Mouse (Mus musculus): ENCODE data around the gene Gm12695. TPM values are rescaled to one million over a fixed set of nuclear protein-coding genes. Genes with fewer than 3 reads are reported as not detected.

Gm12695 gene
- polyA plus RNA-seq, 1 experiment = not detected

GRCm38 (mm10) chr4:96772966-96773566, 11.9 kb downstream of the Gm12695 start:
- WGBS = 77% methylated on average over 3 of the region's 3 CpGs
- H3K27ac ChIP-seq (ENCODE audit: insufficient read depth, low read depth, low read length) = no peak overlapping the region
- H3K4me1 ChIP-seq (ENCODE audit: control insufficient read depth, insufficient read depth, low read length) = no peaks in the 10 kb centered on the region
- H3K4me3 ChIP-seq (ENCODE audit: insufficient read depth, low read depth, low read length) = no peak overlapping the region
- TF ChIP-seq POLR2A (IDR thresholded peaks at IDR 0.05; ENCODE audit: insufficient read depth, low read depth, low read length) (no peak), CTCF (IDR thresholded peaks at IDR 0.05; ENCODE audit: insufficient read depth, low read depth, low read length) (no peak)

GRCm38 (mm10) chr4:96766396-96766998, 18.5 kb downstream of the Gm12695 start:
- 64% methylated on average over 2 of the region's 2 CpGs for WGBS
- TF ChIP-seq POLR2A (IDR thresholded peaks at IDR 0.05; ENCODE audit: insufficient read depth, low read depth, low read length) = no peak
- no peak for TF ChIP-seq CTCF (IDR thresholded peaks at IDR 0.05; ENCODE audit: insufficient read depth, low read depth, low read length)
- Histone ChIP-seq H3K4me3 (ENCODE audit: insufficient read depth, low read depth, low read length) (no peak overlapping the region), H3K27ac (ENCODE audit: insufficient read depth, low read depth, low read length) (no peak overlapping the region), H3K4me1 (ENCODE audit: control insufficient read depth, insufficient read depth, low read length) (no peaks in the 10 kb centered on the region)

- Histone ChIP-seq H3K4me3 (ENCODE audit: insufficient read depth, low read depth, low read length) (no peak overlapping the region), H3K4me1 (ENCODE audit: control insufficient read depth, insufficient read depth, low read length) (no peaks in the 10 kb centered on the region), H3K27ac (ENCODE audit: insufficient read depth, low read depth, low read length) (no peak overlapping the region)
- WGBS = 73% methylated on average over 1 of the region's 1 CpGs
- TF ChIP-seq POLR2A (IDR thresholded peaks at IDR 0.05; ENCODE audit: insufficient read depth, low read depth, low read length) (no peak), CTCF (IDR thresholded peaks at IDR 0.05; ENCODE audit: insufficient read depth, low read depth, low read length) (no peak)
Observed at GRCm38 (mm10) chr4:96751953-96752352, 33.0 kb downstream of the Gm12695 start.

GRCm38 (mm10) chr4:96740472-96740871, 44.5 kb downstream of the Gm12695 start:
- TF ChIP-seq CTCF (IDR thresholded peaks at IDR 0.05; ENCODE audit: insufficient read depth, low read depth, low read length) = no peak
- TF ChIP-seq POLR2A (IDR thresholded peaks at IDR 0.05; ENCODE audit: insufficient read depth, low read depth, low read length) = no peak
- no peaks in the 10 kb centered on the region for H3K4me1 ChIP-seq (ENCODE audit: control insufficient read depth, insufficient read depth, low read length)
- H3K27ac ChIP-seq (ENCODE audit: insufficient read depth, low read depth, low read length) = no peak overlapping the region
- no peak overlapping the region for H3K4me3 ChIP-seq (ENCODE audit: insufficient read depth, low read depth, low read length)
- 97% methylated on average over 3 of the region's 3 CpGs for WGBS

- TF ChIP-seq POLR2A (IDR thresholded peaks at IDR 0.05; ENCODE audit: insufficient read depth, low read depth, low read length) (no peak), CTCF (IDR thresholded peaks at IDR 0.05; ENCODE audit: insufficient read depth, low read depth, low read length) (no peak)
- no peak overlapping the region for H3K4me3 ChIP-seq (ENCODE audit: insufficient read depth, low read depth, low read length)
- no peaks in the 10 kb centered on the region for H3K4me1 ChIP-seq (ENCODE audit: control insufficient read depth, insufficient read depth, low read length)
- 86% methylated on average over 4 of the region's 4 CpGs for WGBS
- no peak overlapping the region for H3K27ac ChIP-seq (ENCODE audit: insufficient read depth, low read depth, low read length)
Observed at GRCm38 (mm10) chr4:96729256-96729655, 55.7 kb downstream of the Gm12695 start.

- TF ChIP-seq POLR2A (IDR thresholded peaks at IDR 0.05; ENCODE audit: insufficient read depth, low read depth, low read length) (no peak), CTCF (IDR thresholded peaks at IDR 0.05; ENCODE audit: insufficient read depth, low read depth, low read length) (no peak)
- H3K27ac ChIP-seq (ENCODE audit: insufficient read depth, low read depth, low read length) = no peak overlapping the region
- no peaks in the 10 kb centered on the region for H3K4me1 ChIP-seq (ENCODE audit: control insufficient read depth, insufficient read depth, low read length)
- no peak overlapping the region for H3K4me3 ChIP-seq (ENCODE audit: insufficient read depth, low read depth, low read length)
- WGBS = 86% methylated on average over 3 of the region's 3 CpGs
Observed at GRCm38 (mm10) chr4:96728211-96728610, 56.8 kb downstream of the Gm12695 start.

- no peak for TF ChIP-seq CTCF (IDR thresholded peaks at IDR 0.05; ENCODE audit: insufficient read depth, low read depth, low read length)
- TF ChIP-seq POLR2A (IDR thresholded peaks at IDR 0.05; ENCODE audit: insufficient read depth, low read depth, low read length) = no peak
- WGBS = 74% methylated on average over 5 of the region's 5 CpGs
- no peak overlapping the region for H3K27ac ChIP-seq (ENCODE audit: insufficient read depth, low read depth, low read length)
- H3K4me1 ChIP-seq (ENCODE audit: control insufficient read depth, insufficient read depth, low read length) = no peaks in the 10 kb centered on the region
- H3K4me3 ChIP-seq (ENCODE audit: insufficient read depth, low read depth, low read length) = no peak overlapping the region
Observed at GRCm38 (mm10) chr4:96725415-96726055, 59.5 kb downstream of the Gm12695 start.

GRCm38 (mm10) chr4:96722301-96722700, 62.7 kb downstream of the Gm12695 start:
- WGBS = 89% methylated on average over 2 of the region's 2 CpGs
- TF ChIP-seq CTCF (IDR thresholded peaks at IDR 0.05; ENCODE audit: insufficient read depth, low read depth, low read length) (no peak), POLR2A (IDR thresholded peaks at IDR 0.05; ENCODE audit: insufficient read depth, low read depth, low read length) (no peak)
- H3K27ac ChIP-seq (ENCODE audit: insufficient read depth, low read depth, low read length) = no peak overlapping the region
- no peaks in the 10 kb centered on the region for H3K4me1 ChIP-seq (ENCODE audit: control insufficient read depth, insufficient read depth, low read length)
- no peak overlapping the region for H3K4me3 ChIP-seq (ENCODE audit: insufficient read depth, low read depth, low read length)
